Mouse (Mus musculus) frontal cortex, postnatal 25 days (tissue): Measurements from ENCODE around the gene Cltc.

ENCODE experiments used
- DNase-seq, 2 experiments: peaks; one replicate each; pipeline ENCODE4 v3.0.0; 2022; ENCODE audit warnings: low spot score in 2 of 2

The Cltc gene

DNA sequence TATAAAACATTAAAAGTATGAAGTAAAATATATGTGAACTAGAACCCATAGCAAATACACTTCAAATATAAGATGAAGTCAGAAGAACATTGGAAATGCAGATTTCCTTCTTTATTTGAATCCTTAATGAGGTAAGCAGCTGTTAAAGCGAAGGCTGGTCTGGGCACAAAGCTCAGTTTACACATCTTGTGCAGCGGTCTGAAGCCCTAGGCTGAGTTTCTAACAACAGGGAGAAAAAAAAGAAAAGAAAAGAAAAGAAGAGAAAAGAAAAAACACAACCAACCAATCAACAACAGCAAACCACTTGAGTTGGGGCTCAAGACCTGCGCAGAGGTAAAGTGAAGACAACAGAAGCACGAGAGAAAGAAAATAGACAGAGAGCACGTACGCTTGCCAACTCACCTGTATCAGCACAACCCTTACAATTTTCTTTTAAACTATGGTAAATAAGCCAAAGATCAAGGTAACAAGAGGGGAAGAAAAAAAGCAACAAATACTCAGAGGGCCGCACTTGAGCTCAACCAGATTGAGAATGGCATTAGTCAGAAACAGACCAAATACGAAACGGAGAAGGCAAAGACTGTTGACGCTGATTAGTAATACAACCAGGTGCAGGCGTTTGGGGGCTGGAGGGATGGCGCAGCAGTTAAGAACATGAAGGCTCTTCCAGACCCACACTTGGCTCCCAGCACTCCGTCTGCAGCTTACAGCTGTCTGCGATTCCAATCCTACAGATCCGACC, 109.5 kb downstream of the Cltc start:
- no peak for DNase-seq

DNA sequence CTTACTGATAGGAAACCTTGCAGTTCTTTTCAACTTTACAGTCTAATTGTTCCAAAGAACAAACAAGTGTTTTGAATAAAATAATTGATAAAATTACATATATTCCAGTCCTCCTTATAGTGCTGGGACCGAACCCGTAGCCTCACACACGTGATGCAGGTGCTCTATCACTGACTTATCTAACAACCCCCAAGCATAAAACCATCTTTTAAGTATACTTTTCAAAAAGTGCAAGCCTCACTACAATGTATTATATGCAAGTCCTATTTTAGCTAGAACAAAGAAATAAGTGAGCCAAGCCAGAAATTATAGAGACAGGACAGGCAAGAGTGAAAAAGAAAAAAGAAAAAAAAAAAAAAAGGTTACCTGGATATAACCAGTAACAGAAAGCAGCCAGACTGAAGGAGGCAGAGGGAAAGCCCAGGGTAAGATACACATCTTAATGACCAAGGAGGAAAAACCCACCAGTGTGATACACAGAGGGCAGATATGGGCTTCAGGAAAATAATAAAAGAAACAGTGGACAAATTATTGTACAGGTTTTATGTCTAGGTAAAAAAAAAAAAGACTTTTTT, 110.4 kb downstream of the Cltc start:
- no peak for DNase-seq

DNA sequence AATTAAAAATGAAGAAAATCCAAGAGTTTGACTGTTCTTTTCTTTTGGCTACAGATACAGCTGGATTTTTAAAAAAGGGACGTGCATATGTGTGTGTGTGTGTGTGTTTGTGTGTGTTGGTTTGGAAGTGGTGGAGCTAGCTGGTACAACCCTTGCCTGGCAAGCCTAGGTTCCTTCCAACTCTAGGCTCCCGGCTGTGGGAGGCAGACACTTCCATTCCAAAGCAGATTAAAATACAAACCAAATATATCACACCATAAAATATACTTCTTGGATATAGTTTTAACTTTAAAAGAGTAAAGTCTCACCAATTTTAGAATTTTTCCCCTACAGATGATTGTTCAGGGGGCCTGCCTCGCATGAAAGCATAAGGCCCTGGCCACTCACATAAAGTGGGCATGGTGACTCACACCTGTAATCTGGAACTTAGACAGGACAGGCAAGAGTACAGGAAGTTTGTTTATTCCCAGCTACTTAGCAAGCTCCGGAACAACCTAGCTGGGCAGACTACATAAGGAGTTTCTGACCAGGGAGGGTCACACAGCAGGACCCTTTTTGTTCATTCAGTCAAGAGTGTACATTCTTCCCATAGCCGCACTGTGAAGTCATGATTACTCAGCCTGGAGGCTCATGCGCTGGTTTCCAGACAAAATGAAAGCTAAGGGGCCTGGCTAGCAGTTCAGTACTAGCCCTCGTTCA, 111.1 kb downstream of the Cltc start:
- DNase-seq, result no peak

DNA sequence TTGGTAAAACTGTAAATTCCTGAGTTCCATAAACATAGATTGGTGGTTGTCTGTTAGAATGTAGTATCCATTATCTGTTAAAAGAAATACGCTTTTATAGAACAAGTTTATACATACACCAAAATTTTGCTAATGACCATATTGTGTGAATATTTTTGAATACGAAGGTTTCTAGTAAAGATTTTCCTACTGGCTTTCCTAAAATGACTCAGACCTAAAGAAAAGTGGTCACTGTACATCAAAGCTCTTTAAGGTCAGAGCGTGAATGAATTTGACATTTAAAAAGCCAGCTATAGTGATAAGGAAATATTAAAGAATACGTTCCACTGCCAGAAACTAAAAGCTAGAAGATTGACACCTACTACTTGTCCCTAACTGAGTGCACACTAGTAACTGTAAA, 112.8 kb downstream of the Cltc start:
- DNase-seq, result no peak
